Mouse (Mus musculus) lung, embryonic 16.5 days (tissue): Measurements from ENCODE around the gene Wdr95. TPM values are rescaled to one million over a fixed set of nuclear protein-coding genes. Genes with fewer than 3 reads are reported as not detected.

ENCODE experiments used
- ATAC-seq: fragments of 200-750 bp; cut with Nextera tagmentation; 2 replicates; pipeline ENCODE4 v1.8.0; 2017; ENCODE audit warnings: low read depth, mild to moderate bottlenecking, moderate library complexity
- H3K27ac ChIP-seq: fragments of 300-500 bp; sonication (generic); 2 replicates; pipeline ENCODE4 v1.5.1; 2014; ENCODE audit warnings: mild to moderate bottlenecking, control low read depth, low read length
- H3K27me3 ChIP-seq: fragments of 300-500 bp; sonication (generic); 2 replicates; pipeline ENCODE4 v1.6.1; 2014; ENCODE audit warnings: low read depth, low read length, mixed read lengths; ENCODE audit not compliant: control insufficient read depth, insufficient read depth
- H3K36me3 ChIP-seq: fragments of 300-500 bp; sonication (generic); 2 replicates; pipeline ENCODE4 v1.6.1; 2014; ENCODE audit warnings: low read length; ENCODE audit not compliant: control insufficient read depth, insufficient read depth
- H3K4me1 ChIP-seq: fragments of 300-500 bp; sonication (generic); replicated peaks from 2 replicates; pipeline ENCODE4 v1.6.1; 2014; ENCODE audit warnings: low read length, mixed read lengths; ENCODE audit not compliant: control insufficient read depth, insufficient read depth
- H3K4me2 ChIP-seq: fragments of 300-500 bp; sonication (generic); 2 replicates; pipeline ENCODE4 v1.6.1; 2014; ENCODE audit warnings: low read depth, low read length, control low read depth
- H3K4me3 ChIP-seq: fragments of 300-500 bp; sonication (generic); 2 replicates; pipeline ENCODE4 v1.5.1; 2014; ENCODE audit warnings: mild to moderate bottlenecking, low read length, control low read depth
- H3K9ac ChIP-seq: fragments of 300-500 bp; sonication (generic); 2 replicates; pipeline ENCODE4 v1.6.1; 2014; ENCODE audit warnings: low read length, control low read depth
- H3K9me3 ChIP-seq: fragments of 300-500 bp; sonication (generic); 2 replicates; pipeline ENCODE4 v1.6.1; 2016; ENCODE audit warnings: low read length; ENCODE audit not compliant: control insufficient read depth
- WGBS: fragments of 180-500 bp; shearing (Covaris S2); extraction: QIAGEN DNeasy Blood & Tissue Kit; methylation state at CpG from one replicate; pipeline ENCODE4 v1.1.7; 2014; 5-methylcytosine and 5-hydroxymethylcytosine counted together
- polyA plus RNA-seq: library from polyadenylated mRNA; unstranded; fragments of >200 nt; fragmentation: Nextera tagmentation; extraction: Ambion mirVana; gene quantifications from 2 replicates; pipeline ENCODE4 v1.2.1, GENCODE M21; 2015

Wdr95 gene
- polyA plus RNA-seq, 1 experiment from 2014 or later = 0.19 TPM

DNA sequence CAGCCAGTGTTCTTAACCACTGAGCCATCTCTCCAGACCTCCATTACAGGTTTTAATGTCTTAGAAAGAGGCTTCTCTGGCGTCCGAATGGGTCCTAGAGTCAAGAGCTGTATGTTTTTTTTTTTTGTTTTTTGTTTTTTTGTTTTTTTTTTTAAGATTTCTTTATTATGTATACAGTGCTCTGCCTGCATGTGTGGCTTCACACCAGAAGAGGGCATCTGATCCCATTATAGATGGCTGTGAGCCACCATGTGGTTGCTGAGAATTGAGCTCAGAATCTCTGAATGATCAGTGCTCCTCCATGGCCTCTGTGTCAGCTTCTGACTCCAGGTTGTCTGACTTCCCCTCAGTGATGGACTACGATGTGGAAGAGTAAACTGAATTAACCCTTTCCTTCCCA is 129.5 kb downstream of the Wdr95 start:
- Histone ChIP-seq H3K36me3 (no peaks in the 10 kb centered on the region), H3K4me3 (no peak overlapping the region), H3K27ac (no peak overlapping the region), H3K27me3 (no peaks in the 10 kb centered on the region), H3K9ac (no peak overlapping the region), H3K9me3 (no peaks in the 10 kb centered on the region), H3K4me1 (no peaks in the 10 kb centered on the region), H3K4me2 (no peak overlapping the region)
- WGBS = 47% methylated on average over 3 of the region's 3 CpGs
- no peak for ATAC-seq

DNA sequence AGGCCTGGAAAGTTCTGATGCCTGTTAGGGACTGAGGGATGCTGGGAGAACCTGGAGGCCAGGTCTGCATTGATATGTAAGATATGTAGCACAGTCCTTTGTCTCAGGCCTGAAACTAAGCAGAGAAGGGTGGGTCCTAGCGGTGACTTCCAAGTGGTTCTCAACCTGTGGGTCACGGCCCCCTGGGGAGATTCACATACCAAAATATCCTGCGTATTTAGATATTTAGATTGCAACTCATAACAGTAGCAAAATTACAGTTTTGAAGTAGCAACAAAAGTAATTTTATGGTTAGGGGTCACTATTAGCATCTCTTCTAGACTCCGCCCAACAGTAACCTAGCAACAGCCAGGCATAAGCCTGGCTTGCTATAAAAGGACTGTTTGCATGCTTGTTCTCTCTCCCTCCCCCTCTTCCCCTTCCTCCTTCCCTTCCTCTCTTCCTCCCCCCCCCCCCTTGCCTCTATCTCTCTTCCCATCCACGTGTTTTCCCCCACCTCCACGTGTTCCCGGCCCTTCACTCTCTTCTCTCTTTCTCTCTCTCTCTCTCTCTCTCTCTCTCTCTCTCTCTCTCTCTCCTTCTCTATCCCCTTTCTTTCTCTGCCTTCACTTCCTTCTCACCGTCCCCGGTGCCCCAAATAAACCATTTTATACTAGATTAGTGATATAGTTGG is 130.4 kb downstream of the Wdr95 start:
- H3K4me2 ChIP-seq = no peak overlapping the region
- H3K9ac ChIP-seq = no peak overlapping the region
- H3K27me3 ChIP-seq = no peaks in the 10 kb centered on the region
- H3K36me3 ChIP-seq = no peaks in the 10 kb centered on the region
- no peak overlapping the region for H3K4me3 ChIP-seq
- WGBS = 56% methylated on average over 9 of the region's 9 CpGs
- H3K27ac ChIP-seq = no peak overlapping the region
- no peaks in the 10 kb centered on the region for H3K4me1 ChIP-seq
- no peak for ATAC-seq
- H3K9me3 ChIP-seq = no peaks in the 10 kb centered on the region

DNA sequence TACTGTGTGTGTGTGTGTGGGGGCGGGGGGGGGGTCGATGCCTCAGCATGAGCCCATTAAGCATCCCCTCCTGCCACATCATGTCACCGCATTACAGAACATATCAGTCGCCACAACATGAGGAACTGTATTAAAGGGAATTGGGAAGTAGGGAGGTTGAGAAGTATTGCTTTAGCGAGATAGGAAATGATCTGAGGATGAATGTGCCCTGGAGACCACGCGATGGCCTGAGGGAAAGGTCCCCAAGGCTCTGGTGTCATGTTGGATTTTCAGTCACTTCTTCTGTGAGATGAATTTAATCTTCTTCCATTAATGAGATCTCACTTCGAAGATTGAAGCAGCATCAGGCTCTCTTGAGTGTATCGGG is 130.9 kb downstream of the Wdr95 start:
- ATAC-seq = no peak
- Histone ChIP-seq H3K4me2 (no peak overlapping the region), H3K9me3 (no peaks in the 10 kb centered on the region), H3K36me3 (no peaks in the 10 kb centered on the region), H3K27ac (no peak overlapping the region), H3K4me1 (no peaks in the 10 kb centered on the region), H3K4me3 (no peak overlapping the region), H3K9ac (no peak overlapping the region), H3K27me3 (no peaks in the 10 kb centered on the region)
- 52% methylated on average over 8 of the region's 9 CpGs for WGBS

GRCm38 (mm10) chr5:149661428-149661827 is 132.9 kb downstream of the Wdr95 start:
- WGBS = 88% methylated on average over 6 of the region's 6 CpGs
- Histone ChIP-seq H3K9me3 (no peaks in the 10 kb centered on the region), H3K4me1 (no peaks in the 10 kb centered on the region), H3K27me3 (no peaks in the 10 kb centered on the region), H3K36me3 (no peaks in the 10 kb centered on the region), H3K4me2 (no peak overlapping the region), H3K27ac (no peak overlapping the region), H3K4me3 (no peak overlapping the region), H3K9ac (no peak overlapping the region)
- no peak for ATAC-seq

Other genes starting within 250 kb of the Wdr95 start
- gene Medag, start 116.9 kb upstream of the Wdr95 start, polyA plus RNA-seq = 1.2 and 1.6 TPM in 2 replicates
- gene Tex26, start 89.0 kb upstream of the Wdr95 start, polyA plus RNA-seq = 1.9 and 2.8 TPM in 2 replicates
- 42.6 and 44.6 TPM in 2 replicates for gene Hsph1, start 107.7 kb downstream of the Wdr95 start, polyA plus RNA-seq
- 13.0 and 13.8 TPM in 2 replicates for gene B3glct, start 149.6 kb downstream of the Wdr95 start, polyA plus RNA-seq